Mouse (Mus musculus) hindbrain, embryonic 11.5 days (tissue): ENCODE measurements at regions not wholly inside any gene's neighbourhood (a gene's known extent, or its start where the extent isn't known, plus 50 kb on each side); places are given as distances from the start of the nearest gene placed in this dataset.

Experiments used
- ATAC-seq: fragments of 200-750 bp; cut with Nextera tagmentation; 2 replicates; pipeline ENCODE4 v1.8.0; 2017; ENCODE audit warnings: mild to moderate bottlenecking, moderate TSS enrichment, moderate library complexity; ENCODE audit not compliant: low FRiP score
- DNase-seq: peaks from one replicate; pipeline ENCODE4 v3.0.0-alpha.2; 2015; ENCODE audit warnings: low spot score
- H3K27ac ChIP-seq: fragments of 300-500 bp; sonication (generic); 2 replicates; pipeline ENCODE4 v1.5.1; 2014; ENCODE audit warnings: mild to moderate bottlenecking, low read depth, low read length
- H3K27me3 ChIP-seq: fragments of 300-500 bp; sonication (generic); 2 replicates; pipeline ENCODE4 v1.6.1; 2014; ENCODE audit warnings: mild to moderate bottlenecking, low read length, moderate library complexity, mixed read lengths; ENCODE audit not compliant: control insufficient read depth, insufficient read depth
- H3K36me3 ChIP-seq: fragments of 300-500 bp; sonication (generic); 2 replicates; pipeline ENCODE4 v1.6.1; 2014; ENCODE audit warnings: mild to moderate bottlenecking, low read length, moderate library complexity, mixed read lengths; ENCODE audit not compliant: control insufficient read depth, insufficient read depth
- H3K4me1 ChIP-seq: fragments of 300-500 bp; sonication (generic); replicated peaks from 2 replicates; pipeline ENCODE4 v1.6.1; 2014; ENCODE audit warnings: low read length, mixed read lengths; ENCODE audit not compliant: control insufficient read depth, insufficient read depth
- H3K4me2 ChIP-seq: fragments of 300-500 bp; sonication (generic); replicated peaks from 2 replicates; pipeline ENCODE4 v1.6.1; 2014; ENCODE audit warnings: mild to moderate bottlenecking, low read depth, low read length
- H3K4me3 ChIP-seq: fragments of 300-500 bp; sonication (generic); 2 replicates; pipeline ENCODE4 v1.5.1; 2014; ENCODE audit warnings: low read depth, low read length
- H3K9ac ChIP-seq: fragments of 300-500 bp; sonication (generic); 2 replicates; pipeline ENCODE4 v1.6.1; 2014; ENCODE audit warnings: low read depth, low read length
- H3K9me3 ChIP-seq: fragments of 300-500 bp; sonication (generic); 2 replicates; pipeline ENCODE4 v1.6.1; 2016; ENCODE audit warnings: low read length; ENCODE audit not compliant: control insufficient read depth
- WGBS: fragments of 180-500 bp; shearing (Covaris S2); extraction: QIAGEN DNeasy Blood & Tissue Kit; methylation state at CpG from one replicate; pipeline ENCODE4 v1.1.7; 2014; 5-methylcytosine and 5-hydroxymethylcytosine counted together

GRCm38 (mm10) chr15:67283275-67283972 is 782.7 kb upstream of the Lrrc6 start:
- Histone ChIP-seq H3K4me2 (no peak overlapping the region), H3K9me3 (no peaks in the 10 kb centered on the region), H3K4me1 (no peaks in the 10 kb centered on the region), H3K27me3 (no peaks in the 10 kb centered on the region), H3K36me3 (no peaks in the 10 kb centered on the region), H3K27ac (no peak overlapping the region), H3K4me3 (no peak overlapping the region), H3K9ac (no peak overlapping the region)
- no peak for DNase-seq
- ATAC-seq: no peak
- 85% methylated on average over 3 of the region's 3 CpGs for WGBS

- H3K27ac ChIP-seq: no peak overlapping the region
- H3K36me3 ChIP-seq: no peaks in the 10 kb centered on the region
- no peak overlapping the region for H3K4me3 ChIP-seq
- ATAC-seq: no peak
- no peak overlapping the region for H3K9ac ChIP-seq
- no peak for DNase-seq
- H3K9me3 ChIP-seq: no peaks in the 10 kb centered on the region
- no peaks in the 10 kb centered on the region for H3K4me1 ChIP-seq
- H3K4me2 ChIP-seq: no peak overlapping the region
- 75% methylated on average over 1 of the region's 1 CpGs for WGBS
- H3K27me3 ChIP-seq: no peaks in the 10 kb centered on the region
These were observed 778.2 kb upstream of the Lrrc6 start for GRCm38 (mm10) chr15:67278869-67279268.

GRCm38 (mm10) chr15:67275058-67275457 is 774.3 kb upstream of the Lrrc6 start:
- no peak overlapping the region for H3K27ac ChIP-seq
- no peak overlapping the region for H3K9ac ChIP-seq
- H3K4me1 ChIP-seq: no peaks in the 10 kb centered on the region
- ATAC-seq (no peak), DNase-seq (no peak)
- H3K36me3 ChIP-seq: no peaks in the 10 kb centered on the region
- H3K4me3 ChIP-seq: no peak overlapping the region
- H3K4me2 ChIP-seq: no peak overlapping the region
- no peaks in the 10 kb centered on the region for H3K27me3 ChIP-seq
- no peaks in the 10 kb centered on the region for H3K9me3 ChIP-seq

- no peaks in the 10 kb centered on the region for H3K9me3 ChIP-seq
- H3K4me2 ChIP-seq: no peak overlapping the region
- no peaks in the 10 kb centered on the region for H3K4me1 ChIP-seq
- no peak overlapping the region for H3K4me3 ChIP-seq
- H3K36me3 ChIP-seq: no peaks in the 10 kb centered on the region
- whole genome bisulfite sequencing: 90% methylated on average over 2 of the region's 2 CpGs
- DNase-seq (no peak), ATAC-seq (no peak)
- H3K27ac ChIP-seq: no peak overlapping the region
- no peaks in the 10 kb centered on the region for H3K27me3 ChIP-seq
- no peak overlapping the region for H3K9ac ChIP-seq
These were observed 771.7 kb upstream of the Lrrc6 start for GRCm38 (mm10) chr15:67272397-67272796.

- ATAC-seq (no peak), DNase-seq (no peak)
- no peaks in the 10 kb centered on the region for H3K4me1 ChIP-seq
- H3K9me3 ChIP-seq: no peaks in the 10 kb centered on the region
- no peak overlapping the region for H3K27ac ChIP-seq
- H3K27me3 ChIP-seq: no peaks in the 10 kb centered on the region
- no peaks in the 10 kb centered on the region for H3K36me3 ChIP-seq
- 81% methylated on average over 6 of the region's 6 CpGs for WGBS
- no peak overlapping the region for H3K9ac ChIP-seq
- H3K4me3 ChIP-seq: no peak overlapping the region
- no peak overlapping the region for H3K4me2 ChIP-seq
These were observed 763.0 kb upstream of the Lrrc6 start for GRCm38 (mm10) chr15:67263723-67264122.

- 74% methylated on average over 2 of the region's 2 CpGs for WGBS
- no peak overlapping the region for H3K4me3 ChIP-seq
These were observed 762.6 kb upstream of the Lrrc6 start for GRCm38 (mm10) chr15:67263313-67263712.

GRCm38 (mm10) chr15:67262269-67262668 is 761.6 kb upstream of the Lrrc6 start:
- H3K9me3 ChIP-seq: no peaks in the 10 kb centered on the region
- H3K4me1 ChIP-seq: no peaks in the 10 kb centered on the region
- H3K4me2 ChIP-seq: no peak overlapping the region
- no peak overlapping the region for H3K4me3 ChIP-seq
- H3K9ac ChIP-seq: no peak overlapping the region
- DNase-seq (no peak), ATAC-seq (no peak)
- no peaks in the 10 kb centered on the region for H3K36me3 ChIP-seq
- H3K27ac ChIP-seq: no peak overlapping the region
- H3K27me3 ChIP-seq: no peaks in the 10 kb centered on the region
- 93% methylated on average over 2 of the region's 2 CpGs for WGBS

More at GRCm38 (mm10) chr15:67263313-67263712, 762.6 kb upstream of the Lrrc6 start:
- H3K4me2 ChIP-seq: no peak overlapping the region
- no peak for ATAC-seq
- no peaks in the 10 kb centered on the region for H3K4me1 ChIP-seq
- H3K9ac ChIP-seq: no peak overlapping the region
- no peak overlapping the region for H3K27ac ChIP-seq
- no peaks in the 10 kb centered on the region for H3K9me3 ChIP-seq
- no peaks in the 10 kb centered on the region for H3K36me3 ChIP-seq
- H3K27me3 ChIP-seq: no peaks in the 10 kb centered on the region
- DNase-seq: no peak

- ATAC-seq (no peak), DNase-seq (no peak)
- Histone ChIP-seq H3K27ac (no peak overlapping the region), H3K9me3 (no peaks in the 10 kb centered on the region), H3K4me2 (no peak overlapping the region), H3K4me1 (no peaks in the 10 kb centered on the region), H3K9ac (no peak overlapping the region), H3K27me3 (no peaks in the 10 kb centered on the region), H3K4me3 (no peak overlapping the region), H3K36me3 (no peaks in the 10 kb centered on the region)
- 80% methylated on average over 3 of the region's 3 CpGs for WGBS
These were observed 760.0 kb upstream of the Lrrc6 start for GRCm38 (mm10) chr15:67260666-67261065.

- H3K4me2 ChIP-seq: no peak overlapping the region
- H3K27me3 ChIP-seq: no peaks in the 10 kb centered on the region
- no peak overlapping the region for H3K27ac ChIP-seq
- H3K4me3 ChIP-seq: no peak overlapping the region
- no peak for ATAC-seq
- H3K36me3 ChIP-seq: no peaks in the 10 kb centered on the region
- 51% methylated on average over 4 of the region's 4 CpGs for WGBS
- H3K4me1 ChIP-seq: 0 out of 2 replicates have a peak, but pooled peaks cover 5% of the 10 kb centered on the region
- DNase-seq: no peak
- H3K9me3 ChIP-seq: no peaks in the 10 kb centered on the region
- no peak overlapping the region for H3K9ac ChIP-seq
These were observed 748.4 kb upstream of the Lrrc6 start for GRCm38 (mm10) chr15:67249147-67249546.
